ENCODE assay signal across 17 mouse cellular contexts in genomic region chrX:85857169-85857568, GRCm38 (mm10). TPM values are rescaled to one million over a fixed set of nuclear protein-coding genes. Genes with fewer than 3 reads are reported as not detected.
"Had no signal": no experiment of that assay in that cellular context is flagged by ENCODE, and none has a peak within 500 bp of the region (broad histone marks: within the 10 kb centered on the region; RNA-seq: fewer than 3 reads in every experiment).

No protein-coding gene starts in this region.

- H3K4me2 ChIP-seq: limb, embryonic 15.5 days; liver, embryonic 12.5 days; midbrain, embryonic 12.5 days; neural tube, embryonic 13.5 days had no signal

- H3K27ac ChIP-seq: left cerebral cortex, adult 2 months; limb, embryonic 15.5 days; liver, embryonic 12.5 days; midbrain, embryonic 12.5 days; neural tube, embryonic 13.5 days had no signal

- H3K36me3 ChIP-seq: limb, embryonic 15.5 days; liver, embryonic 12.5 days; midbrain, embryonic 12.5 days; neural tube, embryonic 13.5 days had no signal

- H3K9me3 ChIP-seq: limb, embryonic 15.5 days; liver, embryonic 12.5 days; midbrain, embryonic 12.5 days; neural tube, embryonic 13.5 days had no signal

- H3K9ac ChIP-seq: limb, embryonic 15.5 days; liver, embryonic 12.5 days; midbrain, embryonic 12.5 days; neural tube, embryonic 13.5 days had no signal

- H3K4me3 ChIP-seq: left cerebral cortex, adult 2 months; limb, embryonic 15.5 days; liver, embryonic 12.5 days; midbrain, embryonic 12.5 days; neural tube, embryonic 13.5 days had no signal

- ATAC-seq: hindbrain, embryonic 16.5 days; inflammation-experienced regulatory T-cells, adult 6 months; intestine, postnatal 0 days; liver, embryonic 12.5 days; midbrain, embryonic 16.5 days had no signal

- DNase-seq: kidney, adult 9 months; kidney, postnatal 10 days; kidney, postnatal 4 days; retina, postnatal 1 day; right cerebral cortex, postnatal 4 days; spleen, adult 18-20 months; thymus, adult 2 months; thymus, postnatal 25 days had no signal

- H3K27me3 ChIP-seq: limb, embryonic 15.5 days; liver, embryonic 12.5 days; midbrain, embryonic 12.5 days; neural tube, embryonic 13.5 days had no signal

- H3K4me1 ChIP-seq: limb, embryonic 15.5 days; liver, embryonic 12.5 days; midbrain, embryonic 12.5 days; neural tube, embryonic 13.5 days had no signal

RNA-seq across cellular contexts. Expression of gene 5430427O19Rik, which starts 13.0 kb away (rescaled TPM):
- polyA plus RNA-seq: midbrain, embryonic 12.5 days; midbrain, embryonic 16.5 days had no signal
